Mouse (Mus musculus): ENCODE measurements at regions not wholly inside any gene's neighbourhood (a gene's known extent, or its start where the extent isn't known, plus 50 kb on each side); places are given as distances from the start of the nearest gene placed in this dataset.

DNA sequence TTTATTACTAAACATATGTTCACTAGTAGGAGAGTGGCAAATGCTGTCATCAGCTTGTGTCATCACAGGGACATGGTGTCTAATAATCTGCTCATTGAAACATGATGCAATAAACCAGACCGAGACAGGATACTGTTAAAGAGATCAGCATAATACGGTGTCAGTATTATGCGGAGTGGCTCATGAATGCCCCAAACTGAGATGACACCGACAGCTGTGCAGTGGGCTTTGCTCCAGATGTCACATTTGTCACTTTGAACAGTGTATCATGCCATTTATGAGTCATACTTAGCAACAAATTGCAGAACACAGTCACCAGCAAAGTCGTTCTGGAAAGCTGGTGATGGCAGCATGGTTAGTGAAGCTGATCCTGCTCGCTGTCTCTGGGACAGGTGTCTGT lies 527.2 kb downstream of the Triml1 start:
- ATAC-seq (ENCODE audit: low read depth) = peak; percentile 92
- H3K9me3 ChIP-seq (ENCODE audit: control insufficient read depth, low read length) = no peaks in the 10 kb centered on the region
- no peak overlapping the region for H3K27ac ChIP-seq (ENCODE audit: low read length)
- H3K4me3 ChIP-seq (ENCODE audit: low read length) = no peak overlapping the region
- no peak overlapping the region for H3K9ac ChIP-seq (ENCODE audit: low read length)
- 51% methylated on average over 6 of the region's 6 CpGs for WGBS
- H3K36me3 ChIP-seq (ENCODE audit: control insufficient read depth, insufficient read depth, low read length) = no peaks in the 10 kb centered on the region
- H3K27me3 ChIP-seq (ENCODE audit: control insufficient read depth, insufficient read depth, low read depth, low read length) = no peaks in the 10 kb centered on the region
- H3K4me1 ChIP-seq (replicated peaks; ENCODE audit: control insufficient read depth, insufficient read depth, low read length) = no peaks in the 10 kb centered on the region
- no peak overlapping the region for H3K4me2 ChIP-seq (ENCODE audit: low read depth, low read length)

DNA sequence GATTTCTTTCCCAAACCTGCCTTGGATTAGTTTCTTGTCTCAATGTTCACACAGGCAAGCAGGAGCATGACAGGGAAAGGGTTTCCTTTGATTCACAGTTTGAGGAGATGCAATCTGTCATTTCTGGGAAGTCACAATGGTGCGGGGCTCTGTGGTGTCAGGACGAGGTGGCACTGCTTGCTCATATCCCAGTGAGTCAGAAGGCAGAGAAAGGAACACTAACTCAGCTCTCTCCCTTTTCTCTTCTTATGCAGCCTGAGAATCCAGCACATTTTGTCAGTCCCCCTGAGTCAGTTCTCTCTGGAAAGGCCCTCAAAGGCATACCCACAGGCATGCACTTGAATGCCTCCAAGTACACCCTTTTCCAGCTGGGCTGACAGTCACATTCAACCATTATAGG lies 544.6 kb downstream of the Triml1 start:
- Histone ChIP-seq H3K9ac (ENCODE audit: low read length) (no peak overlapping the region), H3K4me2 (ENCODE audit: low read depth, low read length) (no peak overlapping the region), H3K36me3 (ENCODE audit: control insufficient read depth, insufficient read depth, low read length) (no peaks in the 10 kb centered on the region), H3K4me1 (replicated peaks; ENCODE audit: control insufficient read depth, insufficient read depth, low read length) (no peaks in the 10 kb centered on the region), H3K27ac (ENCODE audit: low read length) (no peak overlapping the region), H3K9me3 (ENCODE audit: control insufficient read depth, low read length) (no peaks in the 10 kb centered on the region), H3K4me3 (ENCODE audit: low read length) (no peak overlapping the region), H3K27me3 (ENCODE audit: control insufficient read depth, insufficient read depth, low read depth, low read length) (no peaks in the 10 kb centered on the region)
- WGBS = 68% methylated on average over 2 of the region's 2 CpGs
- no peak for ATAC-seq (ENCODE audit: low read depth)
